Comparison of ENCODE assay signal across 9 mouse cellular contexts in the genomic region with DNA sequence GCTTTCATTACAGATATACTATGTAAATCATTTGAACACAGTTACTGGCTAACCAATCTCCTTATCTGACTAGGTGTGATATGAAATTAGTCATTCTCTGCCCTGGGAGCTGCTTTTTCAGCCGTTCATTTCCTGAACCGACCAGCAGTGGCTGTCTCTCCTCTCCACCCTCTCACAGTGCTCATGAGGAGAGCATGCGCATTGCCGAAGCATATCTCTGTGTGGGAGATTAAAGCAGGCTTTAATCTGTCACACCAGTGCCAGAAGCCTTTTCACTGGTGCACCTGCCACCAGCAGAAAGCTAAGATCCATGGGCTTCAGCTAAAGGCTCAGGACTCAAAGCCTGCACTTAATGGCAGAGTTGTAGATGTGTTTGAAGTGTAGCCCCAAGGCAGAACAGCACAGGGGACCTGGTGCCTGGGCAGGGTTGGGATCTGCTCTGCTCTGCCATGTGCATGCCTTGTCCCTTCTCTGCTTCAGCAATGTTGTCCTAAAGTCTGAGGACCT. TPM values are rescaled to one million over a fixed set of nuclear protein-coding genes. Genes with fewer than 3 reads are reported as not detected.
DNase-seq lines count a peak whose midpoint lies in the region; ATAC-seq lines count a peak whose summit lies in the region.
"Had no signal": no experiment of that assay in that cellular context is flagged by ENCODE, and none has a peak within 500 bp of the region (broad histone marks: within the 10 kb centered on the region; RNA-seq: fewer than 3 reads in every experiment).

No protein-coding gene starts in this region.

- H3K27me3 ChIP-seq in hindbrain, embryonic 13.5 days = no peaks in the 10 kb centered on the region
- no peaks in the 10 kb centered on the region for H3K27me3 ChIP-seq in hindbrain, embryonic 12.5 days
- H3K27me3 ChIP-seq in midbrain, embryonic 12.5 days = no peaks in the 10 kb centered on the region

- DNase-seq in CD4-positive helper T cell, adult 2 months (ENCODE audit: low read depth, low spot score) = peak; percentile 84
- DNase-seq in lung, adult 18-20 months = no peak
- DNase-seq in lung, postnatal 10 days = no peak

- H3K9me3 ChIP-seq in hindbrain, embryonic 13.5 days = no peaks in the 10 kb centered on the region
- no peaks in the 10 kb centered on the region for H3K9me3 ChIP-seq in hindbrain, embryonic 12.5 days (replicated peaks)
- no peaks in the 10 kb centered on the region for H3K9me3 ChIP-seq in midbrain, embryonic 12.5 days

- WGBS in hindbrain, embryonic 13.5 days = 68% methylated on average over 4 of the region's 4 CpGs
- WGBS in hindbrain, embryonic 12.5 days = 75% methylated on average over 4 of the region's 4 CpGs
- WGBS in midbrain, embryonic 12.5 days = 59% methylated on average over 4 of the region's 4 CpGs

- H3K4me2 ChIP-seq in hindbrain, embryonic 13.5 days = no peak overlapping the region
- no peak overlapping the region for H3K4me2 ChIP-seq in hindbrain, embryonic 12.5 days (replicated peaks)
- no peak overlapping the region for H3K4me2 ChIP-seq in midbrain, embryonic 12.5 days (replicated peaks)

- ATAC-seq in hindbrain, embryonic 13.5 days (ENCODE audit: low FRiP score) = no peak
- ATAC-seq in hindbrain, embryonic 12.5 days (ENCODE audit: low FRiP score) = no peak
- ATAC-seq in common myeloid progenitor, adult 5-6 weeks (replicated peaks; ENCODE audit: low read depth, poor library complexity, severe bottlenecking) = peak; percentile 53
- peak; percentile 47 for ATAC-seq in midbrain, embryonic 12.5 days (ENCODE audit: low FRiP score, low read depth)
- no peak for ATAC-seq in erythroid progenitor cell, adult 5-6 weeks (replicated peaks; ENCODE audit: low FRiP score, poor library complexity, severe bottlenecking)

- peaks cover 45% of the 10 kb centered on the region for H3K36me3 ChIP-seq in hindbrain, embryonic 13.5 days
- H3K36me3 ChIP-seq in hindbrain, embryonic 12.5 days = peaks cover 47% of the 10 kb centered on the region
- H3K36me3 ChIP-seq in midbrain, embryonic 12.5 days = peaks cover 64% of the 10 kb centered on the region

- H3K27ac ChIP-seq in hindbrain, embryonic 13.5 days = peak overlapping the region; percentile 41; the same call in 1 of the 2 replicates
- H3K27ac ChIP-seq in hindbrain, embryonic 12.5 days = no peak overlapping the region
- peak overlapping the region; percentile 2; the same call in 1 of the 2 replicates for H3K27ac ChIP-seq in midbrain, embryonic 12.5 days (replicated peaks)

- no peak overlapping the region for H3K4me3 ChIP-seq in hindbrain, embryonic 13.5 days
- no peak overlapping the region for H3K4me3 ChIP-seq in hindbrain, embryonic 12.5 days
- no peak overlapping the region for H3K4me3 ChIP-seq in midbrain, embryonic 12.5 days

- no peak overlapping the region for H3K9ac ChIP-seq in hindbrain, embryonic 13.5 days
- H3K9ac ChIP-seq in hindbrain, embryonic 12.5 days = no peak overlapping the region
- no peak overlapping the region for H3K9ac ChIP-seq in midbrain, embryonic 12.5 days (replicated peaks)

- peaks cover 52% of the 10 kb centered on the region for H3K4me1 ChIP-seq in hindbrain, embryonic 13.5 days (replicated peaks)
- H3K4me1 ChIP-seq in hindbrain, embryonic 12.5 days = peaks cover 53% of the 10 kb centered on the region
- H3K4me1 ChIP-seq in midbrain, embryonic 12.5 days = peaks cover 50% of the 10 kb centered on the region

RNA-seq across cellular contexts. Expression of gene BC034090, which starts 42.8 kb away (rescaled TPM):
- polyA plus RNA-seq in hindbrain, embryonic 13.5 days (2015; fragmentation: Nextera tagmentation; extraction: Ambion mirVana) = 3.9 and 4.7 TPM in 2 replicates
- polyA plus RNA-seq in hindbrain, embryonic 12.5 days (2016; fragmentation: Nextera tagmentation; extraction: Ambion mirVana) = 5.0 and 5.4 TPM in 2 replicates
- total RNA-seq in common myeloid progenitor, adult 5-6 weeks (2017) = not detected in 2 replicates
- polyA plus RNA-seq in midbrain, embryonic 12.5 days (2016; fragmentation: Nextera tagmentation; extraction: Ambion mirVana) = 5.6 and 6.8 TPM in 2 replicates
- total RNA-seq in erythroid progenitor cell, adult 5-6 weeks (2015; ENCODE audit: low replicate concordance) = not detected in 2 replicates
- total RNA-seq in erythroid progenitor cell, adult 5-6 weeks (2017; ENCODE audit: low replicate concordance) = not detected in 2 replicates
- total RNA-seq: megakaryocyte, adult 5-6 weeks had no signal

RNA-seq across cellular contexts. Expression of gene Stx6, which starts 42.9 kb away (rescaled TPM):
- 121 TPM in 2 replicates for polyA plus RNA-seq in hindbrain, embryonic 13.5 days (2015; fragmentation: Nextera tagmentation; extraction: Ambion mirVana)
- 119 and 123 TPM in 2 replicates for polyA plus RNA-seq in hindbrain, embryonic 12.5 days (2016; fragmentation: Nextera tagmentation; extraction: Ambion mirVana)
- 24.5 and 32.6 TPM in 2 replicates for total RNA-seq in common myeloid progenitor, adult 5-6 weeks (2017)
- polyA plus RNA-seq in midbrain, embryonic 12.5 days (2016; fragmentation: Nextera tagmentation; extraction: Ambion mirVana) = 122 and 127 TPM in 2 replicates
- 5.0 and 5.4 TPM in 2 replicates for total RNA-seq in erythroid progenitor cell, adult 5-6 weeks (2015; ENCODE audit: low replicate concordance)
- total RNA-seq in erythroid progenitor cell, adult 5-6 weeks (2017; ENCODE audit: low replicate concordance) = 1.8 and 3.3 TPM in 2 replicates

RNA-seq across cellular contexts. Expression of gene Mr1, which starts 54.8 kb away (rescaled TPM):
- 1.3 and 2.1 TPM in 2 replicates for polyA plus RNA-seq in hindbrain, embryonic 13.5 days (2015; fragmentation: Nextera tagmentation; extraction: Ambion mirVana)
- 2.1 and 2.4 TPM in 2 replicates for polyA plus RNA-seq in hindbrain, embryonic 12.5 days (2016; fragmentation: Nextera tagmentation; extraction: Ambion mirVana)
- total RNA-seq in common myeloid progenitor, adult 5-6 weeks (2017) = 6.9 and 10.6 TPM in 2 replicates
- 0.46 and 0.54 TPM in 2 replicates for polyA plus RNA-seq in midbrain, embryonic 12.5 days (2016; fragmentation: Nextera tagmentation; extraction: Ambion mirVana)
- 2.1 TPM in 1 of 2 replicates, not detected in the other for total RNA-seq in erythroid progenitor cell, adult 5-6 weeks (2015; ENCODE audit: low replicate concordance)
- total RNA-seq in erythroid progenitor cell, adult 5-6 weeks (2017; ENCODE audit: low replicate concordance) = 1.1 and 2.4 TPM in 2 replicates

Comparison
In these comparisons a context has a peak if more than half of its experiments do, and no peak if none do; other contexts are left out.
1. ATAC-seq: peak in common myeloid progenitor, adult 5-6 weeks (single experiment) and midbrain, embryonic 12.5 days (single experiment); none in hindbrain, embryonic 13.5 days (single experiment), hindbrain, embryonic 12.5 days (single experiment) and erythroid progenitor cell, adult 5-6 weeks (single experiment).